Mouse (Mus musculus) thymus, postnatal 10 days (tissue): ENCODE data around the gene Mypn.

Source experiments
- DNase-seq, 2 experiments: peaks; one replicate each; pipeline ENCODE4 v3.0.0; 2021; ENCODE audit warnings: low spot score in 2 of 2

The Mypn gene

DNA sequence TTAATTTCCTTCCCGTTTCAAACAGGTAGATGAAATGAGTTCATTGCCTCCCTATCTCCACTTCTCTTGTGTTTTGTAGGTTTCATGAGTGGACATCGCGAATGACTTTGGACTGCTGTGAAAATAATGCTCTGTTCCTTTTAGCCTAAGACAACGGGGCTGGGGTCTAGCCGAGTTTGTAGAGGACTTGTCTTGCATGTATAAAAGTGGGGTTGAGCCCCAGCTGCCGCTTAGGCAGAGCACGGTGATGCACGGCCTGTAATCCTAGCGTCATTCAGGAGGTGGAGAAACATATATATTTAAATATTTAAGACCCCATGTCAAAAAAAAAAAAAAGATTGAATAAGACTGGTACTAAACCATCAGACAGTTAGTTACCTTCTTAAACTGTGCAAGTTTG, 103.1 kb downstream of the Mypn start:
- no peak for DNase-seq

DNA sequence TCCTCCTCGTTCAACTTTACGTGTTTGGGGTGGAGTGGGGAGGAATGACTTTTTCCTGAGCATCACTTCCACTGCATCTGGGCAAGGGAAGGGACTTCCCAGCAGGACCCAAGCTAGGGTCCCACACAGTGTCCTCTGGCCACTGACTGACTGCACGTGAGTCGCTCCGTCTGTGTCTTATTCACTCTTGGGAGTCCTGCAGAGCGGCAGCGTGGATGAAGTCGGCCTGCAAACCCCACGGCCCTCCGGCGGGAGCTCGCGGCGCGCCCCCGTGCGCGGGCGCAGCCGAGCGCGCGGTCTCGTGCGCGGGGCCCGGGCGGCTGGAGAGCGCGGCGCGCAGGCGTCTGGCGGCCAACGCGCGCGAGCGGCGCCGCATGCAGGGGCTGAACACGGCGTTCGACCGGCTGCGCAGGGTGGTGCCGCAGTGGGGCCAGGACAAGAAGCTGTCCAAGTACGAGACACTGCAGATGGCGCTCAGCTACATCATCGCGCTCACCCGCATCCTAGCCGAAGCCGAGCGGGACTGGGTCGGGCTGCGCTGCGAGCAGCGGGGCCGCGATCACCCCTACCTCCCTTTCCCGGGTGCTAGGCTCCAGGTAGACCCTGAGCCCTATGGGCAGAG, 103.7 kb downstream of the Mypn start:
- DNase-seq = peak in 1 of 2 experiments; percentile 13

DNA sequence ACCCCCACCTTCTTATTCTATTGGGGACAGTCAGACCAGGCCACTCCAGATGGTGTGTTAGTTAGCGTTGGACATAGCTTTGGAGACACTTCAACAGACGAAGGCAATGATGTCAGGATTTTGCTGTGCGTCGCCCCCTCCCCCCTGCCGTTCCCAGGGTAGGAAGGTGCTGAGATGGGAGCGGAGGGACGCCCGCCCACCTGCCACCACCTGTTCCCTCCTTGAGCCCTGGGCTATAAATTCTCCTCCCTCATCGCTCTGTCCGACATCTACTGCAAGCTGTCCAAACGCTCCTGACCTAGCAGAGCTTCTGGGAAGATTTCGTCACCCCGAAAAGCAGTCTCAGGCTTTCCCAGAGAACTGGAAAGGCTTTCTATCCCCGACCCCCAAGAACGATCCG, 104.2 kb downstream of the Mypn start, which contains the start of gene Atoh7:
TSS of gene Atoh7 (plus strand) at position 131 of the 400 bp plus-strand sequence.
- no peak for DNase-seq

DNA sequence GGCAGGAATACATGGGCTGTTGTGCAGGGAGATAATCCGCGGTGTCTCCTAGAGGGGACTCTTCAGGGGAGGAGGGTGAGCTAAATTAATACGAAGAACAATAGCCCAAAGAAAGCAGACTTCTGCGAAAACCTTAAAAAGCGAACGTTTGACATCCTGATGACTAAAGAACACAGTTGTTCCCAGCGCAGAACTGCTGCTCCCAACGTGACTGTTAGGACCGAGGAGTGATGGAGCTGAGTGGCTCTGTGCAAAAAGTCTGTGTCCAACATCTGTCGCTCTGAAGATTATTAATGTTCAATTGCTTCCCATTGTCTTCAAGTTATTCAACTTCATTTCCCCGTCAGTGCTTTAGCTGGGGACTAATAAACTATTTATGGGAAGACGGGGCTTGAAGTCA, 105.6 kb downstream of the Mypn start:
- DNase-seq = no peak

DNA sequence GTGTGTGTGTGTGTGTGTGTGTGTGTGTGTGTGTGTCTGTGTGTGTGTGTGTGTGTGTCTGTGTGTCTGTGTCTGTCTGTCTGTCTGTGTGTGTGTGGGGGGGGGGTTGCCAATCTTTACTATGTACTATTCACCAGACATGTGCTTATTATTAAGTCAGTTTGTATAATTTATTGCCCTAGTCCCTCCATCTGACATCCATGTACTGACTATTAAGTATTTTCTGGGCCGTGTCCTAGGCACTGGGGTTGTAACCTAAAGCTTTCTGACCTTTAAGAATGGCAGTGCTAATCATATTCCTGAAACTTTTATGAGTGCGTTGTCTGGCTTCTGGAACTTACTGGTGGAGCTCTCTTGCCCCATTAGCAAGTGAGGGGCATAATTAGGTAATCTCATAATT, 107.0 kb downstream of the Mypn start:
- DNase-seq = no peak

DNA sequence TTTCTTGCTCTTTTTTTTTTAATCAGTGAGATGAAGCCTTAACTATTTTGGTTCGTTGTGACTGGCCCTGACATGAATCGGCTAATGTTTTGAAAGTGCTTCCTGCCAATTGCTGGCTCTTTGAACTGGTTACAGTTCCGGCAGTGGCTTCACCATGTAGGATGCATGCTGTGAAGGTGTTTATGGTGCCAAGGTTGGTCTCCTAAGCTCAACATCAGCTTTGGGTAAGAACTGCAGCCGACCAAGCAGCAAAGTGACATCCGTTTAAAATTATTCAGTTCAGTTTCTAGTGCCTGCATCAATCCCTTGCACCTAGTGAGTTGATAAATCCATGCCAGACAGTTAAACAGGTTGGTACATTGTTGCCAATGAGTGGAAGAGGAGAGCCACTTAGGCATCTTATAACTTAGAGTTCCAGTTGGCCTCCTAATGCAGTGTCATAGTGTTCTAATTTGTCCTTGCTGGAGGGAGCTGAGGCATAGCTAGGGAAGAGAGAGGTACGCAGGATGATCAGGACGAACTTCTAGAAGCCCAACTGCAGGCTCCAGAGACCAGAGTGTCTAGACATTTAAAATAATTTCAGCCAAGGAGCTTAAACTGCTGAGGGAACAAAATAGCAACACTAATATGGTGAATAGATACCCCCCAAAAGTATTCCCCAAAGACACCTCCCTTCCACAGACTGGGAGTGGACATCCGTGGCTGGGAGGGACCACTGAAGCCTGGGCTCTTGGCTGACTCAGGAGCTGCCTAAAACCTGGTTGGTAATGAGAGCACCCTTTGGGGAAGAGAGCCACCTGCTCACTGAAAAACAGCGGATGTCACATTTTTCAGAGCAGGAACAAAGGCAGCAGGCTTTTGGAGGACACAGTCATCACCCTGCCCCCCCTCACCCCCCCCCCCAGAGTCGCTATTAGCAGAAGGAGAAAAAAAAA, 110.9 kb downstream of the Mypn start:
- no peak for DNase-seq

DNA sequence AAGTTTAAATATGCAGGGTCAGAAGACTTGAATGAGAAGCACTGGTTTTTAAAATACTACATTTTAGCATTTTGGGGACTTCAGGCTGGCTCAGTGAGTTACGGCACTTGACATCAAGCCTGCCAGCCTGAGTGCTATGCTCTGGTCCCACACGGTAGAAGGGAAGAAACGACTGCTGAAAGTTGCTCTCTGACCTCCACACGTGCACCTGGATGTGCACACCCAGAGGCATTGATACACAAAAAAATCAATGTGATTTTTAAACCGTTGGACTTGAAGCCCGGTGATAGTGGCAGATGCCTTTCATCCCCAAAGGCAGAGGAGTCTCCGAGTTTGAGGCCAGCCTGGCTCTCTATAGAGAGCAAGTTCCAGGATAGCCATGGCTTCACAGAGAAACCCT, 111.8 kb downstream of the Mypn start:
- DNase-seq = no peak

DNA sequence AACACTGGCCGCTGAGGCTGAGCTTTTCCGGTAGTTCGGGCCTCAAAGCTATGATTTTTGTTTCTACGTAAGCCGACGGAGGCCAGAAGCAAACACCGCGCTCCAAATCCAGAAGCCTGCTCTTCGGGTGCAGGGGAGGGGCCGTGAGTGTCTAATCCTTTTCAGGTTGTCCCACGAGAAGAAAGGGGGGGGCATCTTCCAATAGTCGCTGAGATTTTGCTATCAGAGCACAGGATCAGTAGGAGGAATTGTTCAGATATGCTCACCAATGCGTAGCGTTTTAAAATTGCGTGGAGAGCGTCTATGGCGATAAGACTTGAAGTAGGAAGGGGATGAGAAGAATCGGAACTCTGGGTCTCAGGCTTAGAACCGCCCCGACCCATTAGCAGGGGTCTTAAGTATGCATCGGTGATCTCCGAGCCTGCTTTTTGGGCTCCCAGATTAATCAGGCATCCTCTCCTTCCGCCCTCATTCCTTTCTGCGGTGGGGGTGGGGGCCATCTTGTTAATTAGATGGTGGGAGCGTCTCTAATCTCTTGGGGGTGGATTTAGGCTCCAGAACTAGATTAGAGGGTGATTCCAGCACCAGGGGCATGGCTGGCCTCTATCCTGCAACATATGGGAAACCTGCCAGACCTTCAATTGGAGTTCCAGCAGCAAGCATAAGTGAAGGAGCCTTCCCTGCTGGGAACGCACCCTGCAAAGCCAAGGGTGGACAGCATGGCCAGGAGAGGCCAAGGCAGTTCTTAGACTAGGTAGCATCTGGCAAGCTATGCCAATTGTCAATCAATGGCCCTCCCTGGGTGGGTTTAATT, 113.8 kb downstream of the Mypn start:
- DNase-seq = no peak

DNA sequence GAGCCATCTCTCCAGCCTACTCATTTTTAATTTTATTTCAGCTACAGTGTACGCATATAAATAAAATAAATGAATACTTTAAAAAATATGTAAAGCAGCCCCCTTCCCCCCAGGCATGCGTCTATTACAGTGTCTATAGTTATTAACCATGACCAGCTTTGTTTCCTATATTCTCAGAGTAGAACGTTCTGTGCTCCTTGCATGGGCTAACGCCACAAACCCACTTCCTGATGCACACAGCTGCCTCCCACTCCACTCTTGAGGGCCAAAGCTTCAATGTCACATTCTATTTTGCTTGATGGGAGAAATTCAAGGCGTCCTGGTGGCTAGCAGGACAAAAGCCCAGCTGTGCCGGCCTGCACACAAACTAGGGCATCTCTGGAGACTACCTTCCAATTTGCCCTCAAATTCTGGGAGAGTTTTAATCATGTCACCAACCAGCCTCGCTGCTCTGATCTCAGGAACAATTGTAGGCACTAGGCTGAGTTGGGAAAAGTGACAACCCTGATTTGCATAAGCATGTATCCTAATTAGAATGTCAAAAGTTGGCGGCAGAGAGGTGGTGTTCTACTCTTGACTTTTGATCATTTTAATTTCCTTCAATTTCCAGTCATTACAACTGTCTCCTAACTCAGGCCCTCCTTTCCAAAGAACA, 114.5 kb downstream of the Mypn start:
- no peak for DNase-seq

DNA sequence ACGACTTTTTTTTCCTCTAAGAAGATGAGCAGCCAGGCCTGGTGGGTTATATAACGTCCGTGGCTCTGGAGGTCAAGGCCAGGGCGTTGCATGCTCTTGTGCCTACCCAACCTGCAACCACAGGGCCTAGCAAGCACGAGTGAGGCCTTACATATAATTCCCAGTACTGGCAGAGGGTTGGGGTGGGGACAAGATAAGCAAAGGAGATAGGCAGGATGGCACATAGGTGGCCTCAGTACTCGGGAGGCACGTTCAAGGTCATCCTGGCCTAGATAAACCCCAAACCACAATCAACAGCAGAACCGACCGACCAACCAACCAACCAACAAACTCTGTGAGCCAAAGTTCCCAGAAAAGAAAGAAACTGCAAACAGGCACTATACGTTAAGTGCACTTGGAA, 117.4 kb downstream of the Mypn start:
- no peak for DNase-seq

DNA sequence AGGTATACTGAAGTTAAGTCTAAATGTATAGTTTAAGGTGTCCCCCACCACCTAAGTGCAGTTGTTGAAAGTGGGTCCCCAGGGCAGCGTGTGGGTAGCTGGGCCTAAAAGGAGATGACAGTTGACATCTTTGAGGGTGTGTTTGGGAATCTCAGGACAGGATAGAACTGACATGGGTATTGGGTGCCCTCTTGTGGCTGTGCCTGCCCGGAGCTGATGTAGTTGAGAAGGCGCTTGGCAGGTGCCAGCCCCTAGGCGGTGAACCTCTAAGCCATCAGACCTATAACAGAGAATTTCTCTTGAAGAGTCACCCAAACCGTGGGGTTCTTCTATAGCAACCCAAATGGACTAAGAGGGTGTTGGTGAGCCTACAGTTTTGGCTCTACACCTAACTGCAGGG, 137.8 kb downstream of the Mypn start:
- peak; percentile 46 to 73 for DNase-seq
